Mouse (Mus musculus): ENCODE measurements at regions not wholly inside any gene's neighbourhood (a gene's known extent, or its start where the extent isn't known, plus 50 kb on each side); places are given as distances from the start of the nearest gene placed in this dataset.

GRCm38 (mm10) chr13:41899837-41900463 is 52.5 kb upstream of the Adtrp start:
- H3K9me3 ChIP-seq (replicated peaks; ENCODE audit: insufficient read depth, low read length): no peaks in the 10 kb centered on the region
- no peaks in the 10 kb centered on the region for H3K79me2 ChIP-seq (ENCODE audit: control insufficient read depth, insufficient read depth, low read length, poor library complexity)
- H3K9ac ChIP-seq (ENCODE audit: control insufficient read depth, low read depth, low read length, poor library complexity, severe bottlenecking): no peak overlapping the region
- no peaks in the 10 kb centered on the region for H3K4me1 ChIP-seq (ENCODE audit: control insufficient read depth in 1 of 2, insufficient read depth in 2 of 2, low read length in 2 of 2)
- DNase-seq (ENCODE audit: low read depth, low spot score): no peak
- H3K27me3 ChIP-seq (ENCODE audit: control insufficient read depth in 1 of 2, insufficient read depth in 2 of 2, low read length in 2 of 2): no peaks in the 10 kb centered on the region
- H3K4me3 ChIP-seq (ENCODE audit: control insufficient read depth in 1 of 2, insufficient read depth in 1 of 2, low read depth in 2 of 2, low read length in 2 of 2): no peak overlapping the region
- H3K36me3 ChIP-seq (ENCODE audit: control insufficient read depth in 1 of 2, insufficient read depth in 2 of 2, low read length in 2 of 2): no peaks in the 10 kb centered on the region
- no peak overlapping the region for H3K27ac ChIP-seq (ENCODE audit: control insufficient read depth, low read depth, low read length)
- no peak for TF ChIP-seq CHD2 (IDR thresholded peaks at IDR 0.05; ENCODE audit: low read length)
- no peak for TF ChIP-seq ZKSCAN1 (IDR thresholded peaks at IDR 0.05; ENCODE audit: low read depth, low read length)
- TF ChIP-seq SIN3A (IDR thresholded peaks at IDR 0.05; ENCODE audit: low read length): no peak
- no peak for TF ChIP-seq CHD1 (IDR thresholded peaks at IDR 0.05; ENCODE audit: low read depth, low read length)
- TF ChIP-seq HCFC1 (IDR thresholded peaks at IDR 0.05; ENCODE audit: low read depth, low read length): no peak
- TF ChIP-seq ZNF384 (IDR thresholded peaks at IDR 0.05; ENCODE audit: low read depth, low read length): no peak
- TF ChIP-seq EP300 (IDR thresholded peaks at IDR 0.05; ENCODE audit: low read depth in 1 of 2, low read length in 2 of 2): no peak
- no peak for TF ChIP-seq POLR2AphosphoS5 (IDR thresholded peaks at IDR 0.05; ENCODE audit: borderline replicate concordance, low read depth, low read length)

- H3K9ac ChIP-seq (ENCODE audit: control insufficient read depth, low read depth, low read length, poor library complexity, severe bottlenecking): no peak overlapping the region
- H3K9me3 ChIP-seq (replicated peaks; ENCODE audit: insufficient read depth, low read length): no peaks in the 10 kb centered on the region
- no peaks in the 10 kb centered on the region for H3K36me3 ChIP-seq (ENCODE audit: control insufficient read depth in 1 of 2, insufficient read depth in 2 of 2, low read length in 2 of 2)
- H3K79me2 ChIP-seq (ENCODE audit: control insufficient read depth, insufficient read depth, low read length, poor library complexity): no peaks in the 10 kb centered on the region
- H3K4me3 ChIP-seq (ENCODE audit: control insufficient read depth in 1 of 2, insufficient read depth in 1 of 2, low read depth in 2 of 2, low read length in 2 of 2): no peak overlapping the region
- no peaks in the 10 kb centered on the region for H3K27me3 ChIP-seq (ENCODE audit: control insufficient read depth in 1 of 2, insufficient read depth in 2 of 2, low read length in 2 of 2)
- TF ChIP-seq MAX (IDR thresholded peaks at IDR 0.05; ENCODE audit: low read length) (no peak), ZKSCAN1 (IDR thresholded peaks at IDR 0.05; ENCODE audit: low read depth, low read length) (no peak), TBP (IDR thresholded peaks at IDR 0.05; ENCODE audit: low read depth, low read length) (no peak), USF2 (IDR thresholded peaks at IDR 0.05; ENCODE audit: borderline replicate concordance in 1 of 2, insufficient read depth in 1 of 2, low read depth in 1 of 2, low read length in 2 of 2) (no peak), UBTF (IDR thresholded peaks at IDR 0.05; ENCODE audit: borderline replicate concordance, insufficient read depth, low read depth, low read length) (no peak), ZMIZ1 (IDR thresholded peaks at IDR 0.05; ENCODE audit: low read depth, low read length) (no peak), SMC3 (IDR thresholded peaks at IDR 0.05; ENCODE audit: low read depth, low read length) (no peak), TCF12 (IDR thresholded peaks at IDR 0.05; ENCODE audit: low read depth, low read length) (no peak), GATA1 (IDR thresholded peaks at IDR 0.05; ENCODE audit: low read depth, low read length) (no peak), MXI1 (IDR thresholded peaks at IDR 0.05; ENCODE audit: low read depth, low read length) (no peak), MYC (IDR thresholded peaks at IDR 0.05; ENCODE audit: low read depth, low read length) (no peak), POLR2A (IDR thresholded peaks at IDR 0.05; ENCODE audit: control insufficient read depth in 1 of 2, insufficient read depth in 1 of 2, low read depth in 1 of 2, low read length in 2 of 2, poor library complexity in 1 of 2) (no peak), CTCF (IDR thresholded peaks at IDR 0.05 in 2 of 3, conservative IDR thresholded peaks at IDR 0.05 in 1 of 3; ENCODE audit: control insufficient read depth in 1 of 3, insufficient read depth in 1 of 3, low read depth in 2 of 3, low read length in 3 of 3, poor library complexity in 1 of 3, severe bottlenecking in 1 of 3) (no peak)
- H3K27ac ChIP-seq (ENCODE audit: control insufficient read depth, low read depth, low read length): no peak overlapping the region
- no peaks in the 10 kb centered on the region for H3K4me1 ChIP-seq (ENCODE audit: control insufficient read depth in 1 of 2, insufficient read depth in 2 of 2, low read length in 2 of 2)
- no peak for DNase-seq (ENCODE audit: low read depth, low spot score)
These were observed 51.8 kb upstream of the Adtrp start for GRCm38 (mm10) chr13:41899281-41899680.
